Mouse (Mus musculus) frontal cortex, adult (tissue): ENCODE measurements around the gene Pou5f1.

Experiments used
- ATAC-seq: cut with Nextera tagmentation; 2 replicates; pipeline ENCODE4 v1.9.2; 2017; ENCODE audit warnings: mild to moderate bottlenecking, moderate library complexity, mixed read lengths; ENCODE audit not compliant: low TSS enrichment

Pou5f1 gene

GRCm38 (mm10) chr17:35551881-35552414 is 46.1 kb downstream of the Pou5f1 start, which contains the start of gene Cdsn:
Cdsn (plus strand) TSS chr17:35552128.
- ATAC-seq = no peak

- ATAC-seq = no peak
These were observed 48.5 kb downstream of the Pou5f1 start for GRCm38 (mm10) chr17:35554321-35554720.

- ATAC-seq = no peak
These were observed 49.1 kb downstream of the Pou5f1 start for GRCm38 (mm10) chr17:35554761-35555397.

GRCm38 (mm10) chr17:35556186-35556765 is 50.5 kb downstream of the Pou5f1 start:
- no peak for ATAC-seq

- 0 out of 2 replicates have a peak, but pooled peaks have one; percentile 55 for ATAC-seq
These were observed 51.0 kb downstream of the Pou5f1 start for GRCm38 (mm10) chr17:35556812-35557211.

- ATAC-seq = no peak
These were observed 51.5 kb downstream of the Pou5f1 start for GRCm38 (mm10) chr17:35557351-35557750.

- no peak for ATAC-seq
These were observed 52.4 kb downstream of the Pou5f1 start for GRCm38 (mm10) chr17:35558216-35558615.
